Mouse (Mus musculus): ENCODE data around the gene Frmd8. TPM values are rescaled to one million over a fixed set of nuclear protein-coding genes. Genes with fewer than 3 reads are reported as not detected.

Frmd8 gene
- 100 to 1,000 TPM; 201 to 224 TPM for polyA plus RNA-seq (2017; shearing (Covaris generic))

DNA sequence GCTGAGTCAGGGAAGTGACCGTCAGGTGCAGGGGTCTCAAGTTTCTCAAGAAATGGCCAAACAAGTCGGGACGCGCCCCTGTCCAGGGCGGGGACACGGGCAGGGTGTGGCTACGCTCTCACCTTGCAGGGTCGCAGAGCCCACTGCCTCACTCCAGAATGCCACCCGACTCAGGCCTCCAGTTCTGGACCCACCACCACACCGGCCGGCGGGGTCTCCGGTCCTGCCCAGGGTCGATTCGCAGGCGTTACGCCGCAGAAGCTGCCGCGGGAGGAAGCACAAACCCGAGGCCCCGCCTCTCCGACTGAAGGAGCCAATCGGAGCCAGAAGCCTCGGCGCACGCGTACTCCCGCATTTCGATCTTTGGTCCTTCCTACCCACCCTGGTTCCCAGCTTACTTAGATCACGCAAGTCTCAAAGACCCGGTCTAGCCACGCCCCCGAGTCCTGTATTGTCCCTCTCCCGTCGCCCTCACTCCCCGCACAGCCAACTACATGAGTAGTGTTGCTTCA is at the start of gene Frmd8:
TSS of gene Frmd8 (minus strand) at position 306 of the 512 bp plus-strand sequence.

DNA sequence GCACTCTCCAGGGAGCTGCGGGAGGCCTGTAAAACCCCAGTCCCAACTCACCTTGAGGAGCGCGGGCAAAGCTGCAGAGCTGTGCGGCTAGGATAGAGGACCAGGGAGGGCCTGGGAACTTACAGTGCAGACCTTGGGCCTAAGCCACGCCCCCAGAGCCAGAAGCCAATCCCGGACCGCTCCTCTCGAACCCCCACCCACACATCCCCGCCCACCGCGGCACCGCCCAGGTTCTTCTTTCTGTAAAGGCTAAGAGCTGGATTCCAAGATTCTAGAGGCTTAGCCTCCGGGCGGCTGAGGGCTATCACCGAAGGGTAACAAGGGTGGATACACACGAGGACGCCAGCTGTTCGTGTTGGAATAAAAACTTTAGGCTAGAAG is 49.6 kb upstream of the Frmd8 start, which contains the start of gene Cdc42ep2:
TSS of gene Cdc42ep2 (minus strand) at position 104 of the 381 bp plus-strand sequence.

DNA sequence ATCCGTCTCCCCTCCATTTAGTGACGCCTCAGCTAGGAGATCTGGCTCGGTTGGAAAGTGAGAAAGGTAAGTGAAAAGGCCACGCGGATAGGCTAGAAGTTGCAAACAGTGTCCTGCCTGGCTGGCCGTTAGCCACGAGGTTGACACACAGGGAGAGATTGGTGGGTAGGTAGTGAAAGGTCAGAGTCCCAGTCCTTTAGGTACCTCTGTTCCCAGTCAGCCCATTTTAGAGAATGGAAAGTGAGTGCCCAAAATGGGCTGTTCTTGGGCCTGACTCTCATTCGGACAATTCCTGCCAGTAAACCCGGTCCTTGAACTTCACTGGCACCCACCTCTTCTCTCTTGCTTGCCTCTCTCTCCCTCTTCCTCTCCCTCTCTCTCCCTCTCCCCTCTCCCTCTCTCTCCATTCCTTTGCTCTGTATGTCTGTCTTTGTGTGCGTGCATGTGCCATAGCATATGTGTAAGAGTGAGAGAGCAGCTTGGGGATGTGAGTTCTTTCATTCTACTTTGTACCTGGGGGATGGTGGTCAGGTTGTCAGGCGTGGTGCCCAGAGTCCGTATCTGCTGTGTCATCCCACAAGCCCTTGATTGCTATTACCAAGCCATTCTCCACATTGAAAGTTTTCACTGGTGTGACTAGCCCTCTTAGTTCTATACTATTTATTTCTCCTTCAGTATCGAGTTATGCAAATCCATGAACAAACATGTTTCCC is 38.1 kb upstream of the Frmd8 start, which contains the start of gene Dpf2:
TSS of gene Dpf2 (minus strand) at position 4 of the 713 bp plus-strand sequence.

DNA sequence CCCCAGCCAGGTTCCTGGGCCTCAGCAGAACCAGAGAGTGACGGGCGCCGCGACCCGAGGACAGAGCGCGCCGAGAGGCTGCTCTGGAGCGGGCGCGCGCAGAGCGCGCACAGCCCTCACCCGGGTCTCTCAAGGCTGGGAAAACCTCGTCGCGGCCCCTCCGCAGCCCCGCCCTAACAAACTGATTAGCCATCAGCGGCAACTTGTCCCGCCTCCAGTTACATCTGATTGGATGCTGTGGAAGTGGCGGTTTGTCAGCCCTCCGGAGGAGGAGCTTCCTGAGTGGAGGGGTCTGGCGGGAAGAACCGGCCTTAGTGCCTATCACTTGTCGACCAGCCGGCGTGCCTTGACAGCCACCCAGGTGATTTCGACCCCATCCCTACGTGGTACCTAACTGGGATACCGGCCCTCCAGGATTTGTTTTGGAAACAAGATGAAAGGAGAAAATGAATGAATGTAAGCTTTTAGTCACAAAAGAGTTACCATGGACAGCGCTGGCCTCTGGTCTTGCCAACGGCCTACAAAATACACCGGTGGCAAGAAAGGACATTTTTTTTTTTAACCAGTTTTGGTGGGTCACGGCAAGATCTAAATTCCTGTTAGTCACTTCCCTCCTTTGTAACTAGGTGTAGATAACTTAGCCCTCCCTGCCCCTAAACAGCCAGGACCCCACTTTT is 19.1 kb upstream of the Frmd8 start, which contains the start of gene Tigd3:
TSS of gene Tigd3 (minus strand) at position 148 of the 677 bp plus-strand sequence.

DNA sequence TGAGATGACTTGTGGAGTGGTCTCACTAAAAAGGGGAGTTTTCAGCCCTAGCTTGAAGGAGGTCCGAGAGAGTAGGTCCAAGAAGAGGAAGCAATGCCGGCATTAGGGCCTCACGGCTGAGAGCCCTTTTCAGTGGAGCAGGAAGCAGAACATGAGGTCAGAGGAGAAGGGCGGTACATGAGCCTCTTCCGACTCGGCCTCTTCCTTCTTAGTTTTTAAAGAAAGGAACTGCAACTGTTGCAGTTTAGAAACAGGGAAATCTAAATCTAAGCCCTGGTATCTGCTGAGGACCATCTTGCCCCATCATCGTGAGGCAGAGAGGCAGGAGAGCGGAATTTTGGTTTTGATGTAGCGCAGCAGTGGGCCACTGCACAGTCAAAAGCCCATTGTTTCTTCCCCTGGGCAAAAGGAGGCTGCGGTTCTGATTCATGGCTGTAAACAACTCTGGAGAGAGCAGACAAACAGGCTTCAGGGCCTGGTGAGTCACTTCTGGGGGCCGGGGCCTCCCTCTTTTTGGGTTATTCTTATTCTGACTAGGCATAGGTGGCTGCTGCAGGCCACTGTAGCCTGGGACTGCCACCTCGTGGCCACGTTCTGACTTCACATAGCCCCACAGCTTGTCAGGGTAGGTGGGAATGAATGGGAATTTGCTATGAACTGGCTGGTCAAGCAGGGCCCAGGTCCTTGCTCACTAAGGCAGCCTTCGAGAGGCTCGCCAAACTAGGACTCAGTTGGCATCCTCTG is 2.7 kb upstream of the Frmd8 start, which contains the start of gene Slc25a45:
TSS of gene Slc25a45 (plus strand) at position 191 of the 744 bp plus-strand sequence.

Other genes with a start within 250 kb of the Frmd8 start
- gene Rela, start 237.8 kb downstream of the Frmd8 start, polyA plus RNA-seq (2017; shearing (Covaris generic)): 100 to 1,000 TPM; 137 to 140 TPM
- 100 to 1,000 TPM; 121 to 239 TPM for gene Sipa1, start 211.6 kb downstream of the Frmd8 start, polyA plus RNA-seq (2017; shearing (Covaris generic))
- 10 to 100 TPM; 47.3 to 58.7 TPM for gene Map3k11, start 186.5 kb downstream of the Frmd8 start, polyA plus RNA-seq (2017; shearing (Covaris generic))
- gene Pcnx3, start 186.4 kb downstream of the Frmd8 start, polyA plus RNA-seq (2017; shearing (Covaris generic)): 10 to 100 TPM; 27.6 to 46.4 TPM
- 1 to 10 TPM; 2.7 to 4.0 TPM for gene Kcnk7, start 170.9 kb downstream of the Frmd8 start, polyA plus RNA-seq (2017; shearing (Covaris generic))
- 10 to 100 TPM; 35.7 to 68.1 TPM for gene Ehbp1l1, start 149.0 kb downstream of the Frmd8 start, polyA plus RNA-seq (2017; shearing (Covaris generic))
- gene Fam89b, start 145.6 kb downstream of the Frmd8 start, polyA plus RNA-seq (2017; shearing (Covaris generic)): 100 to 1,000 TPM; 101 to 122 TPM
- under 1 TPM; 0.74 to 0.98 TPM for gene Ltbp3, start 134.4 kb downstream of the Frmd8 start, polyA plus RNA-seq (2017; shearing (Covaris generic))
- 10 to 100 TPM; 45.0 to 60.9 TPM for gene Scyl1, start 103.9 kb downstream of the Frmd8 start, polyA plus RNA-seq (2017; shearing (Covaris generic))
- gene Slc25a45, start 2.5 kb upstream of the Frmd8 start, polyA plus RNA-seq (2017; shearing (Covaris generic)): 10 to 100 TPM; 46.6 to 48.9 TPM
- gene Tigd3, start 18.9 kb upstream of the Frmd8 start, polyA plus RNA-seq (2017; shearing (Covaris generic)): 1 to 10 TPM in 1 of 2 experiments, under 1 TPM in 1; 0.20 to 1.5 TPM
- 100 to 1,000 TPM; 135 to 158 TPM for gene Dpf2, start 37.7 kb upstream of the Frmd8 start, polyA plus RNA-seq (2017; shearing (Covaris generic))
- gene Cdc42ep2, start 49.5 kb upstream of the Frmd8 start, polyA plus RNA-seq (2017; shearing (Covaris generic)): under 1 TPM; 0.06 to 0.79 TPM
- 10 to 100 TPM; 47.2 to 52.6 TPM for gene Pola2, start 88.9 kb upstream of the Frmd8 start, polyA plus RNA-seq (2017; shearing (Covaris generic))
- under 1 TPM in 1 of 2 experiments, not detected in 1; 0.12 TPM for gene Slc22a20, start 110.9 kb upstream of the Frmd8 start, polyA plus RNA-seq (2017; shearing (Covaris generic))
- 10 to 100 TPM; 64.7 to 92.5 TPM for gene Capn1, start 140.6 kb upstream of the Frmd8 start, polyA plus RNA-seq (2017; shearing (Covaris generic))
- 10 to 100 TPM; 32.0 to 43.8 TPM for gene Syvn1, start 171.3 kb upstream of the Frmd8 start, polyA plus RNA-seq (2017; shearing (Covaris generic))
- gene Mrpl49, start 182.5 kb upstream of the Frmd8 start, polyA plus RNA-seq (2017; shearing (Covaris generic)): 10 to 100 TPM; 45.2 to 50.7 TPM
- gene Fau, start 182.6 kb upstream of the Frmd8 start, polyA plus RNA-seq (2017; shearing (Covaris generic)): 1,000 to 10,000 TPM in 1 of 2 experiments, 100 to 1,000 TPM in 1; 813 to 1,285 TPM
- 10 to 100 TPM; 32.8 to 52.1 TPM for gene Znhit2, start 185.9 kb upstream of the Frmd8 start, polyA plus RNA-seq (2017; shearing (Covaris generic))
- gene Tm7sf2, start 193.1 kb upstream of the Frmd8 start, polyA plus RNA-seq (2017; shearing (Covaris generic)): 10 to 100 TPM; 11.1 to 11.2 TPM
- 10 to 100 TPM; 70.2 to 73.2 TPM for gene Vps51, start 202.0 kb upstream of the Frmd8 start, polyA plus RNA-seq (2017; shearing (Covaris generic))
- under 1 TPM; 0.31 to 0.42 TPM for gene Tmem262, start 204.8 kb upstream of the Frmd8 start, polyA plus RNA-seq (2017; shearing (Covaris generic))
- gene Gm28374, start 207.0 kb upstream of the Frmd8 start, polyA plus RNA-seq (2017; shearing (Covaris generic)): 1 to 10 TPM in 1 of 2 experiments, under 1 TPM in 1; 0.45 to 1.5 TPM
- 10 to 100 TPM; 44.0 to 47.3 TPM for gene Zfpl1, start 209.7 kb upstream of the Frmd8 start, polyA plus RNA-seq (2017; shearing (Covaris generic))
- gene Cdca5, start 209.7 kb upstream of the Frmd8 start, polyA plus RNA-seq (2017; shearing (Covaris generic)): 10 to 100 TPM in 1 of 2 experiments, 1 to 10 TPM in 1; 9.4 to 10.0 TPM
- not detected for gene AC131692.1, start 219.1 kb upstream of the Frmd8 start, polyA plus RNA-seq (2017; shearing (Covaris generic))
- gene Naaladl1, start 230.5 kb upstream of the Frmd8 start, polyA plus RNA-seq (2017; shearing (Covaris generic)): under 1 TPM in 1 of 2 experiments, not detected in 1; 0.18 TPM
- gene Sac3d1, start 243.4 kb upstream of the Frmd8 start, polyA plus RNA-seq (2017; shearing (Covaris generic)): 10 to 100 TPM; 13.8 to 33.6 TPM